Mouse (Mus musculus): ENCODE measurements around the gene Ergic2. TPM values are rescaled to one million over a fixed set of nuclear protein-coding genes. Genes with fewer than 3 reads are reported as not detected.

Ergic2 gene
- 10 to 100 TPM; 66.0 to 72.4 TPM for total RNA-seq (2021)

- peak; percentile 86 to 90 for DNase-seq (ENCODE audit: extremely low spot score in 1 of 2, low spot score in 1 of 2)
These were observed at the start of gene Ergic2 for GRCm38 (mm10) chr6:148211897-148212680. Gene Ergic2 (minus strand): TSS chr6:148212374.

- no peak for DNase-seq (ENCODE audit: extremely low spot score in 1 of 2, low spot score in 1 of 2)
These were observed 48.5 kb upstream of the Ergic2 start for GRCm38 (mm10) chr6:148260729-148261101.

- DNase-seq (ENCODE audit: extremely low spot score in 1 of 2, low spot score in 1 of 2), result no peak
These were observed 48.0 kb upstream of the Ergic2 start for GRCm38 (mm10) chr6:148259979-148260728.

GRCm38 (mm10) chr6:148259074-148259473 lies 46.9 kb upstream of the Ergic2 start:
- no peak for DNase-seq (ENCODE audit: extremely low spot score in 1 of 2, low spot score in 1 of 2)

GRCm38 (mm10) chr6:148257805-148258204 lies 45.6 kb upstream of the Ergic2 start:
- no peak for DNase-seq (ENCODE audit: extremely low spot score in 1 of 2, low spot score in 1 of 2)

GRCm38 (mm10) chr6:148256109-148256508 lies 43.9 kb upstream of the Ergic2 start:
- DNase-seq (ENCODE audit: extremely low spot score in 1 of 2, low spot score in 1 of 2), result no peak

GRCm38 (mm10) chr6:148255395-148256053 lies 43.4 kb upstream of the Ergic2 start:
- no peak for DNase-seq (ENCODE audit: extremely low spot score in 1 of 2, low spot score in 1 of 2)

- DNase-seq (ENCODE audit: extremely low spot score in 1 of 2, low spot score in 1 of 2), result no peak
These were observed 37.0 kb upstream of the Ergic2 start for GRCm38 (mm10) chr6:148249221-148249620.

GRCm38 (mm10) chr6:148248625-148249024 lies 36.5 kb upstream of the Ergic2 start:
- DNase-seq (ENCODE audit: extremely low spot score in 1 of 2, low spot score in 1 of 2), result peak in 1 of 2 experiments; percentile 70

GRCm38 (mm10) chr6:148246544-148246943 lies 34.4 kb upstream of the Ergic2 start:
- DNase-seq (ENCODE audit: extremely low spot score in 1 of 2, low spot score in 1 of 2), result no peak

GRCm38 (mm10) chr6:148244836-148245235 lies 32.7 kb upstream of the Ergic2 start:
- no peak for DNase-seq (ENCODE audit: extremely low spot score in 1 of 2, low spot score in 1 of 2)

- DNase-seq (ENCODE audit: extremely low spot score in 1 of 2, low spot score in 1 of 2), result no peak
These were observed 30.1 kb upstream of the Ergic2 start for GRCm38 (mm10) chr6:148242304-148242703.

- DNase-seq (ENCODE audit: extremely low spot score in 1 of 2, low spot score in 1 of 2), result no peak
These were observed 29.5 kb upstream of the Ergic2 start for GRCm38 (mm10) chr6:148241685-148242084.

- no peak for DNase-seq (ENCODE audit: extremely low spot score in 1 of 2, low spot score in 1 of 2)
These were observed 27.1 kb upstream of the Ergic2 start for GRCm38 (mm10) chr6:148239311-148239710.

GRCm38 (mm10) chr6:148237453-148237852 lies 25.3 kb upstream of the Ergic2 start:
- DNase-seq (ENCODE audit: extremely low spot score in 1 of 2, low spot score in 1 of 2), result no peak

- DNase-seq (ENCODE audit: extremely low spot score in 1 of 2, low spot score in 1 of 2), result no peak
These were observed 22.1 kb upstream of the Ergic2 start for GRCm38 (mm10) chr6:148234105-148234828.

GRCm38 (mm10) chr6:148227542-148227941 lies 15.4 kb upstream of the Ergic2 start:
- DNase-seq (ENCODE audit: extremely low spot score in 1 of 2, low spot score in 1 of 2), result no peak

GRCm38 (mm10) chr6:148222686-148223085 lies 10.5 kb upstream of the Ergic2 start:
- no peak for DNase-seq (ENCODE audit: extremely low spot score in 1 of 2, low spot score in 1 of 2)

GRCm38 (mm10) chr6:148218235-148219076 lies 6.3 kb upstream of the Ergic2 start:
- DNase-seq (ENCODE audit: extremely low spot score in 1 of 2, low spot score in 1 of 2), result no peak

GRCm38 (mm10) chr6:148216752-148217151 lies 4.6 kb upstream of the Ergic2 start:
- no peak for DNase-seq (ENCODE audit: extremely low spot score in 1 of 2, low spot score in 1 of 2)
